Mouse (Mus musculus) heart, embryonic 11.5 days (tissue): ENCODE data around the gene Camk2d. TPM values are rescaled to one million over a fixed set of nuclear protein-coding genes. Genes with fewer than 3 reads are reported as not detected.

Experiments used
- ATAC-seq: fragments of 200-750 bp; cut with Nextera tagmentation; replicated peaks from 2 replicates; pipeline ENCODE4 v1.8.0; 2017; ENCODE audit warnings: moderate library complexity; ENCODE audit not compliant: insufficient number of reproducible peaks, low FRiP score, low TSS enrichment
- H3K27ac ChIP-seq: fragments of 300-500 bp; sonication (generic); 2 replicates; pipeline ENCODE4 v1.5.1; 2014; ENCODE audit warnings: mild to moderate bottlenecking, low read depth, low read length
- H3K27me3 ChIP-seq: fragments of 300-500 bp; sonication (generic); 2 replicates; pipeline ENCODE4 v1.6.1; 2014; ENCODE audit warnings: mild to moderate bottlenecking, low read length, mixed read lengths; ENCODE audit not compliant: control insufficient read depth, insufficient read depth
- H3K36me3 ChIP-seq: fragments of 300-500 bp; sonication (generic); 2 replicates; pipeline ENCODE4 v1.6.1; 2014; ENCODE audit warnings: mild to moderate bottlenecking, low read length, moderate library complexity, mixed read lengths; ENCODE audit not compliant: control insufficient read depth, insufficient read depth
- H3K4me1 ChIP-seq: fragments of 300-500 bp; sonication (generic); 2 replicates; pipeline ENCODE4 v1.6.1; 2014; ENCODE audit warnings: low read length; ENCODE audit not compliant: control insufficient read depth, insufficient read depth
- H3K4me2 ChIP-seq: fragments of 300-500 bp; sonication (generic); 2 replicates; pipeline ENCODE4 v1.6.1; 2014; ENCODE audit warnings: mild to moderate bottlenecking, moderate library complexity
- H3K4me3 ChIP-seq: fragments of 300-500 bp; sonication (generic); 2 replicates; pipeline ENCODE4 v1.5.1; 2014; ENCODE audit warnings: low read depth, low read length
- H3K9ac ChIP-seq: fragments of 300-500 bp; sonication (generic); 2 replicates; pipeline ENCODE4 v1.6.1; 2014; ENCODE audit warnings: mild to moderate bottlenecking, low read depth, low read length, moderate library complexity
- H3K9me3 ChIP-seq: fragments of 300-500 bp; sonication (generic); replicated peaks from 2 replicates; pipeline ENCODE4 v1.6.1; 2016; ENCODE audit warnings: low read length; ENCODE audit not compliant: control insufficient read depth
- WGBS: fragments of 180-500 bp; shearing (Covaris S2); extraction: QIAGEN DNeasy Blood & Tissue Kit; methylation state at CpG from one replicate; pipeline ENCODE4 v1.1.7; 2014; ENCODE audit not compliant: insufficient replicate concordance; 5-methylcytosine and 5-hydroxymethylcytosine counted together
- polyA plus RNA-seq: library from polyadenylated mRNA; unstranded; fragments of >200 nt; fragmentation: Nextera tagmentation; extraction: Ambion mirVana; gene quantifications from 2 replicates; pipeline ENCODE4 v1.2.1, GENCODE M21; 2014

Camk2d gene
- polyA plus RNA-seq, 1 experiment from 2014 or later = 106 TPM

DNA sequence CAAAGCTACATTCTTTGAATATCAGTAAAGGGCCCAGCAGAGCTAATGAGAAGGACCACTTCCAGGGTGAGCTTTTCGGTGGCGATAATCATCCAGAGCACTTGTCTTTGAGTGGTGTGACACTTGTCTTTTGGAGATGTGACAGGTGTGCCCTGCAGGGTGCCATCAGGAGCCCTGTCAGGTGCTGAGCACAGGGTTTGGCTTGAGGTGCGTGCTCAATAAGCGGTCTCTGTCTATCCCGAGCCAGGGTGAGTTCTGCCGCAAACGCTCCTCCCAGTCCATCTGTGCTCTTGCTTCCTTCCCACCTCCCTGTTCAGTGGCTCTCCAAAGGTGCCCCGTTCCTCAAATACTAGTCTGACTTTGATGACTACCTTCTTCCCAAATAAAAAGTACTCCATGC is 35.5 kb downstream of the Camk2d start:
- Histone ChIP-seq H3K27me3 (no peaks in the 10 kb centered on the region), H3K36me3 (no peaks in the 10 kb centered on the region), H3K9me3 (no peaks in the 10 kb centered on the region), H3K9ac (no peak overlapping the region), H3K4me2 (peak overlapping the region; percentile 48), H3K27ac (peak overlapping the region; percentile 41; the same call in 1 of the 2 replicates), H3K4me1 (peaks cover 28% of the 10 kb centered on the region), H3K4me3 (no peak overlapping the region)
- 38% methylated on average over 8 of the region's 8 CpGs for WGBS
- ATAC-seq = no peak

- Histone ChIP-seq H3K9ac (no peak overlapping the region), H3K4me2 (no peak overlapping the region), H3K36me3 (no peaks in the 10 kb centered on the region), H3K4me3 (no peak overlapping the region), H3K4me1 (peaks cover 28% of the 10 kb centered on the region), H3K9me3 (no peaks in the 10 kb centered on the region), H3K27me3 (no peaks in the 10 kb centered on the region), H3K27ac (no peak overlapping the region)
- 81% methylated on average over 7 of the region's 7 CpGs for WGBS
- no peak for ATAC-seq
Measured at GRCm38 (mm10) chr3:126632580-126632979, 36.5 kb downstream of the Camk2d start.

DNA sequence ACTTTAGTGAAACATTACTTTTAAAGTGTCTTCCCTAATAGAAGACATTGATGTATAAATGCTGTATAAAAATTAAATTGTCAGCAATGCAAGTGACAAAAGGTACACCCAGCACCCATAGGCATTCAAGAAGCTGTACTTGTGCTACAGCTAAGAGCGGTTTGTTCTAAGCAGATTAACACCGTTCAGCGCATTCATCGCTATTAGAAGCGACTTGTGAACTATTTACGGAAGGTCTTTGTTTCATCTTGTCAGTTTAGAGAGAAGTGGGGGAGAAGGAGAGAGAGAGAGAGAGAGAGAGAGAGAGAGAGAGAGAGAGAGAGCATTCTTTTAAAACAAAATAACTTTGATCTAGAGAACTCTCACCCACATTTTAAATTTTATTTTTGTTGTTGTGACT is 38.1 kb downstream of the Camk2d start:
- H3K9me3 ChIP-seq = no peaks in the 10 kb centered on the region
- H3K9ac ChIP-seq = no peak overlapping the region
- no peaks in the 10 kb centered on the region for H3K36me3 ChIP-seq
- H3K4me3 ChIP-seq = no peak overlapping the region
- peaks cover 32% of the 10 kb centered on the region for H3K4me1 ChIP-seq
- H3K4me2 ChIP-seq = no peak overlapping the region
- no peak overlapping the region for H3K27ac ChIP-seq
- 66% methylated on average over 6 of the region's 6 CpGs for WGBS
- no peaks in the 10 kb centered on the region for H3K27me3 ChIP-seq
- ATAC-seq = no peak

DNA sequence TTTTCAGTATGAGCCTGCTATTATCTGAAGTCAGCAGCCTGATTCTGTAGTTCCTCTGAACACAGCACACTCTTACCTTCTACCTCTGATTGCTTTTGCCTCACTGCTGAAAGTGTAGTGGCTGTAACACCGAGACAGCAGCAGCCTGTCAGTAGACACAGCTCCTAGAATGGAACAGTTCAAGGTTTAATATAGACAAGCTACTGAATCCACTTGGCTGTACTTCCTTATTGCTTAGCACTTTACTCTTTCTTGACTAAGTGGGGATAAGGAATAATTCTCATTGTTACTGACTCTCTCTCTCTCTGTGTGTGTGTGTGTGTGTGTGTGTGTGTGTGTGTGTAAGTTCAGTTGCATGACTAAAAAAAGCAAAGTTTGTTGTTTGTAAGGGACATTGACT is 42.2 kb downstream of the Camk2d start:
- Histone ChIP-seq H3K27me3 (no peaks in the 10 kb centered on the region), H3K36me3 (no peaks in the 10 kb centered on the region), H3K4me2 (peak overlapping the region; percentile 56; the same call in 1 of the 2 replicates), H3K27ac (peak overlapping the region; percentile 78), H3K4me3 (no peak overlapping the region), H3K4me1 (peaks cover 33% of the 10 kb centered on the region), H3K9ac (no peak overlapping the region), H3K9me3 (no peaks in the 10 kb centered on the region)
- WGBS = 26% methylated on average over 1 of the region's 1 CpGs
- no peak for ATAC-seq

DNA sequence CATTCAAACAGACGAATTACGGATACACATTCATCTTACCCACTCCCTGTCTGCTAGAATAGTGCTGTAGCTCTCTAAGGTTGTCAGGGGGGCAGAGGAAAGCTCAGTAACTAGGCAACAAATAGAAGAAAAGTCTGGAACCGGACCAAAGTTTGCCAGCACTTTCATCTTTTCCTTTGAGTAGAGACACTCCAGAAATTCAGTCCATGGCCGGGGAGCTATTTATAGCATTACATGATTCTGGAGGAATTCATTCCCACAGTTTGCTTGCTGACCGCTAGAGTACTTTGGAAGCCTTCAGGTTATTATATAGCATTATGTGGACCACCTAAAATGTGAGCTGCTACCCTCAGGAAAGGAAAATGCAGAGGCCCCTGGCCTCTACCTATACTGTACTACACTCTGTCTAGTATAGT is 43.0 kb downstream of the Camk2d start:
- 20% methylated on average over 5 of the region's 5 CpGs for WGBS
- H3K36me3 ChIP-seq = no peaks in the 10 kb centered on the region
- peaks cover 39% of the 10 kb centered on the region for H3K4me1 ChIP-seq
- no peaks in the 10 kb centered on the region for H3K27me3 ChIP-seq
- H3K4me3 ChIP-seq = no peak overlapping the region
- ATAC-seq = peak; percentile 49
- no peaks in the 10 kb centered on the region for H3K9me3 ChIP-seq
- H3K4me2 ChIP-seq = peak overlapping the region; percentile 56
- peak overlapping the region; percentile 78 for H3K27ac ChIP-seq
- no peak overlapping the region for H3K9ac ChIP-seq

DNA sequence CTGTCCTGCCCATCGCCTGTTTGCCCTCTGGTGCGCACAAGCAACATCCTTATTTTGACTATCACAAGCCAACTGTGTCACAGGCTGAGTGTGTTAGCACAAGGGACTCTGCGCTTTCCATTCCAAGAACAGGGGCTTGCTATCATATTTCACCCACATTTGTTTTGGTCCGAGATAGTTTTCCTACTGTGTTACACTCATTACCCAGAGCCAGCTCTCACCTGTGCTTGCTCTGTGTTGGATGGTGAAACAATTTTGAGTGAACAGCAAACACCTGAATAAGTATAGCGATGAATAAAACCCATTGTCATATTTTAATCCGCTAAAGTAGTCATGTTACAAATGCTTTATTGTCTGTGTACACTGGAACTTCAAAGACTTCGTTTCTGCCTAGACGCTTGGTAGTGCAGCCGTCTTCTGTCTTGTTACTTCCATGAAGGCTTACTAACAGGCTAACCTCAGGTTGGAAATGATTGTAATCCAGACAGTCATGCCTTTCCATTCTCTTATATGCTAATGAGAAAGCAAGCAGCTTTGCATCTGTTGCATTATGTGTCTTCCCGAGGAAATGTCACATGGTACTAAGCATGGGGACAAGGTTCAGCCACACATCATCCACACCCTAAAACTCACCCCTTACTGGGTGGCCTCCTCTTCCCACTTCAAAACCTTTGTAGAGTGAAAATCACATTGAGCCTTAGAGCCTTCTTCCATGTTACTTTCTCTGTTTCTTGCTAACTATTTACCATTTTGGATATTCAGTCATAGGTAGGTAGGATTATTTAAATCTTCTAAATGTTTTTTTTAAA is 44.5 kb downstream of the Camk2d start:
- peaks cover 39% of the 10 kb centered on the region for H3K4me1 ChIP-seq
- H3K27ac ChIP-seq = peak overlapping the region; percentile 78; the same call in 1 of the 2 replicates
- no peaks in the 10 kb centered on the region for H3K9me3 ChIP-seq
- no peak for ATAC-seq
- H3K27me3 ChIP-seq = no peaks in the 10 kb centered on the region
- no peaks in the 10 kb centered on the region for H3K36me3 ChIP-seq
- WGBS = 77% methylated on average over 10 of the region's 10 CpGs
- H3K4me2 ChIP-seq = no peak overlapping the region
- no peak overlapping the region for H3K4me3 ChIP-seq
- no peak overlapping the region for H3K9ac ChIP-seq

- H3K27ac ChIP-seq = no peak overlapping the region
- no peak for ATAC-seq
- peaks cover 39% of the 10 kb centered on the region for H3K4me1 ChIP-seq
- H3K4me2 ChIP-seq = no peak overlapping the region
- H3K27me3 ChIP-seq = no peaks in the 10 kb centered on the region
- 43% methylated on average over 4 of the region's 4 CpGs for WGBS
- H3K9ac ChIP-seq = no peak overlapping the region
- H3K9me3 ChIP-seq = no peaks in the 10 kb centered on the region
- H3K36me3 ChIP-seq = no peaks in the 10 kb centered on the region
- no peak overlapping the region for H3K4me3 ChIP-seq
Measured at GRCm38 (mm10) chr3:126641451-126641850, 45.3 kb downstream of the Camk2d start.

DNA sequence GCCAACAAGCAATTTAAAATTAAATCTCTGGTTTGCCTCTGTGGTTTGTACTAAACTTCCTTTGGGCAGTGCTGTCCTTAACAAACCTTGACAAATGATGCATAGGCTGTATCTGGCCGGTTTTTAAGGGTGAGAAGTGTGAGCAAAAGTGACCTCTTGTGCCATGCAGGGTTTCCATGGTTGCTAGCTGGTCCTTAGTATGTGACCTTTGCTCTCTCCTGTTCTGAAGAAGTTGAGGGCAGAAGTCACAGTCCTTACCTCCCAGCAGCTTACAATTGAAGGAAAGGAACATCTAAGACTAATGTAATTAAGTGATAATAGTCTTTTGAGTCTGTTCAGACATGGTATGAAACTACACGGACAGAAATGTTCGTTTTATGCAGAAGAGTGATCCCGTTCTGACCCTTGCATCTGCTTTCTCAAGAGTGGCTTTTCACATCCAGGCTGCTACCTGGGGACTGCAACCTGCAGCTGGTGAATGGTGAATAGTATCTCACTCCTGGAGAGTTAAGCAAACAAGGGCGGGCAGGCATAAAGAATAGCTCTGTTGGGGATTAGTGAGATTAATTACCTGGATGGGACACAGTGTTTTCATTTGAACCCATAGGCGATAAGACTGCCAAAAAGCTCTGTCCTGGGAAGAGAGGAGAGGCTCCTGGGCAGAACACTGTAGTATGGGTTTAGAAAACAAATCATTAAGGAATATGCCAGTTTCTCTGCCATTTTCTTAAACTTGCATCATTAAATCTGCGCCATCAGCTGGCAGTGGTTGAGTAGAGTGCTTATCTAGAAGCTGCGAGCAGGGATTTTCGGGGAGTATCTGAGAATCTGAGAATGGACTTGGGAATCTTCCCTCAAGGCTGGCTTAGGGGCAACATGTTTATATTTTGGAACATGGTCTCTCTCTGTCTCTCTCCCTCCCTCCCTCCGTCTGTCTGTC is 47.2 kb downstream of the Camk2d start:
- Histone ChIP-seq H3K9ac (no peak overlapping the region), H3K4me1 (peaks cover 35% of the 10 kb centered on the region), H3K4me3 (no peak overlapping the region), H3K9me3 (no peaks in the 10 kb centered on the region), H3K27me3 (no peaks in the 10 kb centered on the region), H3K4me2 (no peak overlapping the region), H3K36me3 (no peaks in the 10 kb centered on the region), H3K27ac (no peak overlapping the region)
- no peak for ATAC-seq
- WGBS = 24% methylated on average over 10 of the region's 10 CpGs
